Mouse (Mus musculus): Measurements from ENCODE around the gene Stx6.

Gene Stx6

DNA sequence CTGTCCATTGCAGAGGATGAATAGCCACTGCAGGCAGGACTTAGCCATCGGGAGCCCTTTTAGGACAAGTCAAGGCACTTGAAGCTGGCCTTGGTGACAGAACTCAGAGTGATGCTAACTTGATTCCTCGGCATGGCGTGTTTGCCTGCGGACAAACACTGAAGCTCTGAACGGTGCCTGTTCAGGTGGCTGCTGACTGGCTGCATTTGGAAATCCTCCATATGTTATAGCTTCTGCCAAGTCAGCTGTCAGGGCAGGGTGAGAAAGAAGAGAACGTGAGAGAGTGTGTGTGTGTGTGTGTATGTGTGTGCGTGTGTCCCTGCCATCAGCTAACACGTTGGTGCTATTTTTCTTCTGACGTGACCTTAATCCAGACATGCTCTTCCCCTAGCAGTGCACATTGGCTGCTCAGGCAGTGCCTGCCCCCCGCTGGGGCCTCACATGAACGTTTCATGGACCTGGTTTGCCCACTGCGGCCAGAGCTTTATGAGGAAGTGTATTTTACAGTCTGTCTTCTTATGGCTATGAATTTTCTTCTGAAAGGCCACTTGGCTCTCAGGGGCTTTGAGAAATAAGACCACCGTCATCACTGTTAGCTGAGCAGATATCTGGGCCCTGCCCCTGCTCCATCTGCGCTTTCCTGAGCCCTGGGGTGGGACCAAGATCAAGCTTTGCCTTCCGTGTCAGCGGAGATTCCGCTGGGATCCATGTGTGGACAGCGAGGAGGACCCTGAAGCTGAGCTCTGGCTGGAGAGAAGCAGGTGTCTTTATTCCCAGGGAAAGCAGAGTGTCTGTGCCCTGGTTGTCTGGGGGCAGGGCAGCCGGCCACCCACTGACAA is 47.5 kb downstream of the Stx6 start:
- in situ Hi-C loops (cut with MboI, MseI): no loop called here

DNA sequence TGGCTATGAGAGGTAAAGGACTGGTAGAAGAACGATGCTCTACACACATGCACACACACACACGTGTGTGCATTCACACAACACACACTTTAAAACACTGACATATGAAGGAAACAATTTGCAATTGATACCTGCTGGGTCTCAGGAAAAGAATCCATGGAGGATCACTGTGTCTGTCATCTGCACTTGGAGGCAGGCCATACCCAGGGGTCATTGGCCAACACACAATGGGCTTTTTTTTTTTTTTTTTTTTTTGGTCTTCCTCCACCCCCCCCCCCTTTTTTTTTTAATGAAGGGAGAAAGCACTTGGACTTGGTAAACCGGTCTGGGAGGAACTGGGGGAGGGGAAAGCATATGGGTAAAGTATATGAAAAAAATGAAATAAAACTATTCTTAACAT is 49.3 kb downstream of the Stx6 start:
- in situ Hi-C loops (cut with MboI, MseI): no loop called here

DNA sequence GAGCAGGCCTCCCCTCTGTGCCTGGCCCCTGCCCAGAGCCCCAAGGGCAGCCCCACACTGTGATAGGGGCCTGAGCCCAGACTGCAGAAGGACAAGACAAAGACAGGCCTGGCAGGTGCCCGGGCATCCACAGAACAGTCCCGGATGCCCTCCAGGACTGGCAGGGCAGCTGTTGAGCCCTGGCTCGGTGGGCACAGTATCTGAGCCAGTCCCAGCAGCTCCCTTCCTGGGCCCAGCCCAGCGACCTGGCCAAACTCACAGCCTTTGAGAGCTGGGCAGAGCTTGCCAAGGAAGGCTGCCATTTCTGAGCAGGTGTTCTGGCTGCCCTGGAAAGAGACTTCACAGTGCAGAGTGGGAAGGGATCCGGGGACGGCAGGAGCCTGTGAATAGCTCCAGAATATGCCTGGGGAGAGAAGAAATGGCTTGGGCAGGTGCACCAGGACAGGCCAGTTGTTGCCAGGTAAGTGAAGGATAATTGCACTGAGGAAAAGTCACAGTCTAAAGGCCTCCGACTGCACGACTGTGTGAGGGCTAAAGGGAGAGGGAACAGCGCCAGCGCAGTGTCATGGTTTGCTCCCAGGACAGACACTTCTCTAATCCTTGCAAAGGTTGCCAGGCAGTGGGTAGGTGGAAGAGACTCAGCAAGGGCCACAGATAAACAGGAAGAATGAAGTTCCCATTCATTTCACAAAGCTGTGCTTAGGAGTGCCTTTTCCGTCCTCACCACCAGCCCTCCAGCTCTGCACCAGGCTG is 51.7 kb downstream of the Stx6 start:
- in situ Hi-C loops (cut with MboI, MseI): no loop called here

DNA sequence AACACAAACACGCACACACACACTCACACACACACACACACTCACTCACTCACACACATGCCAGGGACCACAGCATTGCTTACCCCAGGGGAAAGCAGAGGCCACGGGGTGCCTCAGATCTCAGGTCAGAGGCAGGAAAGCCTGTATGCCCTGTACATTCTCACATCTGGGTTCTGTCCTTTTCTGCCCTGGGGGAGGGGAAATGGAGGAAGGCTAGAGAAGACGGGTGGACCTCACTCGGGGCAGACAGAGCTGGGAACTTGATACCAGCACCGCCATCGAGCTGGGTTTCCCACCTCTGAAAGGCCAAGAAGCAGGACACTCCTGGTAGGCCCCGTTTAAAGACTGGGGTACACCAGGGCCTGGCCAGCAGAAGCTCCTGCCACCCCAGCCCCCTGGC is 52.5 kb downstream of the Stx6 start:
- in situ Hi-C loops (cut with MboI, MseI): no loop called here

DNA sequence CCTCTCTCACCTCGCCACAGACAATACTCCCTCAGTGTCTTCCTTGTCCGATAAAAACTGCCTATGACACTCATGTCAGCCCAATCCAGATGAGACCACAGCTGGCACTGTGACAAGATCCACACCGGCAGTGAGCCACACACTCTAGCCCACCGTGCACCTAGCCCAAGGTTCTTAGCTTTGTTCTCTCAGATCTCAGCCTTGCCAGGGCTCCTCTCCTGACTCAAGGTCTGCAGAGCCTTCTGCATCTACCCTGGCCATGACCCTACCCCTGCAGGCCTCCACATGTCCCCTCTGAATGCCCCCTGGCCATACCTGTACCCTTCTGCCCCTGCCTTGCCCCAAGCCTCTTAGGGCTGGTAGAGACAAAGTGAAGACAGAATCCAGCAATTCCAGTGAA is 53.6 kb downstream of the Stx6 start:
- in situ Hi-C loops (cut with MboI, MseI): no loop called here

DNA sequence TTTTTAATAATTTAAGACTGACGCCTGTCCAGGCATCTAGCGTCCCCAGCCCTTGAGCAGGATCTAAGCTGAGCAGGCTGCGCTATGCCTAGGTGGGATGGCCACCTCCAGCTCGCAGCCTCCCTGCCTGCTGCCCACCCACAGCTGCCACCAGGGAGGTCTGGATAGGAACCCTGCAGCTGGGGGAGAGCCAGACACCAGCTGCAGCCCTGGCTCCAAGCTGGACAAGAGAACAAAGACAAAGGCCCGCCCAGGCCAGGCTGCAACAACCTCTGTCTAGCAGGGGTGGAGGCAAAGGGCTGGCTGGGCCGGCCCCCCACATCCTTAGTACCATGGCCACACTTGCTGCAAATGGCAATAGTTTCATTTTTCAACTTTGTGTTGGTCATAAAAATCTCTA is 54.0 kb downstream of the Stx6 start:
- in situ Hi-C loops (cut with MboI, MseI): no loop called here

DNA sequence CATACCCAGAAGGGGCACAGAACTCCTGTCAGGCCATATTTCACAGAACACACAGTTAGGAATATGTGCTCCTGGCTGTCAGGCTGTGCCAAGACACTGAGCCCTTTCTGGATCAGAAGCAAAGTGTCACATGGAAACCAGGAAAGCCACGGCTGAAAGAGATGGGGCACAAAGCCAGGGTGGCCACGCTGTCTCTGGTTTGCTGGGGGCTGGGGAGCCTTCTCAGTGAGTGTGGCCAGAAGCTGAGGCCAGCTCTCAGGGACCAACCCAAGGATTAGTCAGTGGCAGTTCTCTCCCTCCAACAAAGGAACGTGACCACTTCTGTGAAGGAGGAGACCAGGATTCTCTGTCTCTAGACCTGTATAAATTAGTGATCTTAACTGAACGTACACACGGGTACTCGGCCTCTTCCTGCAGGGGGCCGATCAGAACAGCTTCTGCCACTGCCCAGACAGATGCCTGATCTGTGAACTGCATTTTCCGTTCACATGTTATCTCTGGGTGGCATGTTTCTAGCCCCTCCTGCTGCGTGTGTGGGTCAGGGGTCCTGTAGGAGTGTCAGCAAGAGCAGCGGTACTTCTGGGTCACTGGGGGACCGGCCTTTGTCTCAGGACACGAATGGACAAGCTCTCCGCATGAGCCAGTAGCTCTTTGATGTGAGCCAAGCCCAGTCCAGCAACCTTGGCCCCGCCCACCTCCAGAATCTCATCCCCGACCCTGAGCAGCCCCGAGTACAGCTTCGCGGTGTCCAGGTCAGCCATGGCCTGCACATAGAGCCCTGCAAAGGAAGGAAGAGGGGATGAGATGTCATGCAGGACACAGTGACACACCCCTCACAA is 54.6 kb downstream of the Stx6 start:
- in situ Hi-C loops (cut with MboI, MseI): no loop called here

DNA sequence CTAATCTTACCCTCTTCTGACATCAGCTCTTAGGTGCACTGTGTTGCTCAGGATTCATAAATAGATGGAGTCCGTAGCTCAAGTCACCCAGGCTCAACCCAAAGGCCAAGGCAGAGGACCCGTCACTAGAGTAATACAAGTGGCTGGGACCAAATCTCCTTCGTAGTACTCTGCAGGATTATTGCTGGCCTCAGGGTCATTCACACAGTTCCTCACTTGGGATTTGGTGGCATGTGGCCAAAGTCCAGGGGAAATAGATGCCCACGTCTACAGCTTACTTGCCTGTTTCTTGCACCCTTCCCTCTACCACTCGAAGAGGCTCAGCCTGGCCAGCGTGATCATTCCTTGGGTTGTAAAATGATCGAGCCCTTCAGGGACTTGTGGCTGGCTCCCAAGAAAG is 55.4 kb downstream of the Stx6 start:
- in situ Hi-C loops (cut with MboI, MseI): no loop called here

DNA sequence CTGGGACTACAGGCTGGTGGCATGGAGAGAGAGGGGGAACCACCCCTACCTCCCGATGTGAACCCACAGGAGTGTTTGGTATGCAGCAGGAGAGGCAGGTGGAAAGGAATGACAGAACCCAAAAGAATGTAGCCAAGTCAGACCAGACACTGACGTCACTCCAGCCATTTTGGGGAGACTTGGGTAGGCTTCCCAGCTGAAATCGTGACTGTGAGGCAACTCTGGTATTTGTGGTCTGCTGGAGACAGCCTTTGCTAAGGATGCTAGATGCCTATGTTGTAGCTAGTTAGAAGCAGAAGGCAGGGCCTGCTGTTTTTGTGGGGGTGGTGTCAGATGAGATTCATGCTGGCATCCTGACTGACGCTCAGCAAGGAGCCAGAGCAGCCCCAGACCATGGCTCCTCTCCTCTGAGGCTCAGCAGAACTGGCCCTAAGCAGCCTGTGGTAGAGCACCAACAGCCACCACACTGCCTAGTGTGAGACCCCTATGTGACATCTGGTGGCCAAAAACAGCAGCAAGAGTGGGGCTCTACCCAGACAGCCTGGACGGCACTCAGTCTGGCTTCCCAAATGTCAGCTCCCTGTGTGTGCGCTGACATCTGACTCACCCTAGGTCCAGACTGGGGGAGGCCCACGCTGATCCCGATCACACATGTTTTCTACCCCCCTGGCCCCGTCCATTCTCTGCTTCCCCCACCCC is 56.7 kb downstream of the Stx6 start:
- in situ Hi-C loops (cut with MboI, MseI): loop anchor here (5.0 kb wide), 1 partner anchor 188 kb away; no protein-coding TSS in a partner anchor

DNA sequence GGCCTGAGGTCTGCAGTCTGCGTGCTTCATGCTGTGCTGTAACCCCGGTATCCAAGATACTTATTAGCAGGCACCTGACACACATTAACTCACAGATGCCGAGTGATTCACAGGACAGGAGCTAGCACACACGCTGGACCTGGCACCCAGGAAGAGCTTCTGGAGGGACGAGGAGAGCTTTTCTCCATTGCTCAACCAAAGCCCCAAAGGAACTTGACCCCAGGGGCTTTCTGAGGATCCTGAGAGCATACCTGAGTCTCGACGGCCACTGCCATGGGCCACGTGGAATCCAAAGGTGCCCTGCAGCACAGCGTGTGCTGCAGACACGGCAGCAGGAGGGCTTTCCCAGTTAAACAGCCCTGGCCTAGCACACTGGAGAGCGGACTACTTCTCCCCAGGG is 57.8 kb downstream of the Stx6 start:
- in situ Hi-C loops (cut with MboI, MseI): loop anchor here (5.0 kb wide), 1 partner anchor 189 kb away; no protein-coding TSS in a partner anchor

DNA sequence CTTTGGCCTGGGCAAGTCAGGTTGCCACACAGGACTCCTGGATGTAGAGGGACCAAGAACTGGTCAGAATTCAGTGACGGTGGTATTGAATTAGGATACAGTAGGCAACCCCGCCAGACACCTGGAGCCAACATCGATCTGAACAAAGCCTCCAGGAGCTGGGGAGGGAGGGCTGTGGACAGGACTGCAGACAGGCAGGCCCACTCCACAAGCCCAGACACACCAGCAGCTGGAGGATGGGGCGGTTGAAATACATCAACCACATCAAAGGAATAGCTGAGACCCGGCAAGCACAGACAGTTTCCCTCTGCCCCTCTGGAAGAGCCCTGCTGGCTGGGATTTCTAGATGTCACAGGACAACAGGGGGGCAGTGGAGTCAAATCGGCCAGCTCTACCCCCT is 58.3 kb downstream of the Stx6 start:
- in situ Hi-C loops (cut with MboI, MseI): loop anchor here (5.0 kb wide), 1 partner anchor 190 kb away; no protein-coding TSS in a partner anchor

DNA sequence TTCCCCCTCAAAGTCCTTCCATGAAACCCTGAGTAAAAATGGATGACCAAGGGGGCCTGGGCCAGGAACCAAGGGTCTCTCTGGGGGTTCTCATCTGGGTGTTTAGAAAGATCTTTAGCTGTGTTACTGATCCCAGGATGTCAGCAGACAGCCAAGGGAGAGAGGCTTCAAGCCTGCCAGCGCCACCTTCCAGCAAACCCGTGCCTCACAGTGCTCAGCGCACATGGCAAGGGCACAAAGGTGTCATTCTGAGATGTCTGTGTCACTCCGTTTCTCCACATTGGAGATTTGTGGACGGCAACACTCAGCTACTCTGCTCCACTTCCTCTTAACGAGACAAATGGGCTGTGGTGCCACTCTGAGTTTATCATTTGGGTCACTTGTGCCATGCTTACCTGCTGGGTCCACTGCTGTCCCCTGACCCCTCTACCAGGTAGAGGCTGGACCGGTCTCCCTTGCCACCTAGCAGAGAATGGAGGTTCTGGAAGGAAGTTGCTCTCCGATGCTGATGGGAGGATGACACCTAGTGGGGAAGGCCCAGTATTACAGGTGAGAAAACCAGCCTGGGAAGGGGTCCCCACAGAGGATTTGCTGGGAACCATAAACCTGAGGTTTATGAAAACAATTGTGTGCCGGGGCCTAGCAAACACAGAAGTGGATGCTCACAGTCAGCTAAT is 59.5 kb downstream of the Stx6 start:
- in situ Hi-C loops (cut with MboI, MseI): loop anchor here (5.0 kb wide), 1 partner anchor 191 kb away; no protein-coding TSS in a partner anchor

DNA sequence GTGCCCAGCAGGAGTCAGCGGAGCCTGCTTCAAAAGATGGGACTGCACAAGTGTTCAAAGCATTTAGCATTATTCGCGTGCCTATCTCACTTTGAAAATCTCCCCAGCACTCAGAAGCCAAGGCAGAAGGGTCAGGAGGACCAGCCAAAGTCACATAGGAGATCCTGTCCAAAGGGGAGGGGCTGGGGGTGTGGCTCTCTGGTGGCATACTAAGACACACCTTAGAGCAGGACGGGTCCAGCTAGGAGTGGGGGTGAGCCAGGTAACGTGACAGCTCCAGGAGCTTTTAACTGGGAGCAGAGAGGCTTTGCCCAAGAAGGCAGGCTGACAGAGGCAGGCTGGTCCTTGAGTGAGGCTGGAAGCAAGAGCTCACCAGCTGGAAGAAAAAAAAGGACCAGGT is 60.4 kb downstream of the Stx6 start:
- in situ Hi-C loops (cut with MboI, MseI): loop anchor here (5.0 kb wide), 1 partner anchor 192 kb away; no protein-coding TSS in a partner anchor

DNA sequence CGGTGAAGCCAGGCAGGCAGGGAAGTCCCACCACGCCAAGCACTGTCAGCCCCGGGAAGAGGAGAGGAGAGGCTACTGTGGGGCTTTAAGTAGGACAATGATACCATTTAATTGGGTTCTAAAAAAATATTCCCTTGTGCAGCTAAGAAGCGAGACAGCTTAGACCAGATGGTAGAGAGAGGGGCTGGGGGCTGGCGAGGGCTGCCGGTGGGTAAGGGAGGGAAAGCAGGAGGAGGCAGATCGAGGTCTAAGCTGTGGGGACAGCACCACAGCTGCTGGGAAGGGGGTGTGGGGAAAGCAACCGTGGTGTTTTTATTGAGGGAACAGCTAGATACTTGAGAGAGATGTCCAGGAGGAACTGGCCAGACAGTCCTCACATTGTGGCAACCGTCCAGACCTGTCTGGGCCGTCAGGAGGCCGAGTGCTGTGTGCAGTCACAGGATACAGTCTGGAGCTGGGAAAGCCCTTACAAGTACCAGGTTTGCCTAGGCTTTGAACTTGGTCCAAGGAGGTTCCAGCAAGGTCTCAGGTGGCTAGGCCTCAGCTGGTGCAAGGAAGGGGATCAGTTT is 63.7 kb downstream of the Stx6 start:
- in situ Hi-C loops (cut with MboI, MseI): no loop called here

DNA sequence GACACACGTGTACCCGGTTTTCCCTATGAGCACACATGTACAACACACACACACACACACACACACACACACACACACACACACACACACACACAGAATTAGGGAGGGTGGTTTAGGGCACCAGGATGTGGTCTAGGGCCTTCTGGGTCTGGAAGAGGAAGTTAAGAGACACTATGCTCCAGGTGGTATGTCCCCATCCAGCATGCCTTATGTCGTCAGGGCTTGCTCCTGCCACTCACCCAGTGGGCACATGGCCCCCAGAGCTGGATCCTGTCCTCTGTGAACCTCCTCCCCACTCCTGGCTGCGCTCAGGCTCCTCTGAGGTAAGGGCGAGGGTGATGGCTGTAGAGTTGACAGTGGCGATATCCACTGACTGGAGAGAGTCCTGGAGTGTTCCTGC is 64.5 kb downstream of the Stx6 start:
- in situ Hi-C loops (cut with MboI, MseI): no loop called here

DNA sequence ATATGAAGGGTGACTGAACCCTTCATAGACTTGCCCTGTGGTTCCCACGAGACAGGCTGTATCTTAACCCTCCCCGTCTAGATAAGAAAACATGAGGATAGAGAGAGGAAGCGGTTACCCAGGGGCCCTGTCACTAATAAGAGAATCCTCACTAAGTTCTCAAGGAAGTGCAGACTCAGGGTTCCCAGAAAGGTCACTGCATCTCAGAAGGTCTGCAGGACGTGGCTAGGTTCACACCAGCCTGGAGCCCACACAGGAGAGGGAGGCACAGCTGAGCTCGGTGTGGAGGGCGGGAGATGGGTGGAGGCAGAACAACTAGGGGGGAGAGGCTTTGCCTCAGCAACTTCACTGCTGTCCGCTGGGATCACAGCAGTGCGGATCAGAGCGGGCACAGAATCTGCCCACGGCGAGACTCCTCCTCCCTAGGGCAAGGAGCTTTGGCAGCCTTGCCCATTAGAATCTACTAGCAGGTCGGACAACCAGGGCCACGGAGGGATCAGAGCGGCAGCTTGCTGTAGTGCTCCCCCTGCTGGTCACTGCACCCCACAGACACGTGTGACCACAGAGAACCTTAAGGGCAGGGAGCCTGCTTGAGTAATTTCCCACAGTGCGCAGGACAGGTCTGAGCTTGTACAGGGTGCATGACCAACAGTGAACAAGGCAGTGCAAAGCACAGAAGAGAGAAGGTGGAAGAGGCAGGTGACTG is 65.5 kb downstream of the Stx6 start:
- in situ Hi-C loops (cut with MboI, MseI): no loop called here

DNA sequence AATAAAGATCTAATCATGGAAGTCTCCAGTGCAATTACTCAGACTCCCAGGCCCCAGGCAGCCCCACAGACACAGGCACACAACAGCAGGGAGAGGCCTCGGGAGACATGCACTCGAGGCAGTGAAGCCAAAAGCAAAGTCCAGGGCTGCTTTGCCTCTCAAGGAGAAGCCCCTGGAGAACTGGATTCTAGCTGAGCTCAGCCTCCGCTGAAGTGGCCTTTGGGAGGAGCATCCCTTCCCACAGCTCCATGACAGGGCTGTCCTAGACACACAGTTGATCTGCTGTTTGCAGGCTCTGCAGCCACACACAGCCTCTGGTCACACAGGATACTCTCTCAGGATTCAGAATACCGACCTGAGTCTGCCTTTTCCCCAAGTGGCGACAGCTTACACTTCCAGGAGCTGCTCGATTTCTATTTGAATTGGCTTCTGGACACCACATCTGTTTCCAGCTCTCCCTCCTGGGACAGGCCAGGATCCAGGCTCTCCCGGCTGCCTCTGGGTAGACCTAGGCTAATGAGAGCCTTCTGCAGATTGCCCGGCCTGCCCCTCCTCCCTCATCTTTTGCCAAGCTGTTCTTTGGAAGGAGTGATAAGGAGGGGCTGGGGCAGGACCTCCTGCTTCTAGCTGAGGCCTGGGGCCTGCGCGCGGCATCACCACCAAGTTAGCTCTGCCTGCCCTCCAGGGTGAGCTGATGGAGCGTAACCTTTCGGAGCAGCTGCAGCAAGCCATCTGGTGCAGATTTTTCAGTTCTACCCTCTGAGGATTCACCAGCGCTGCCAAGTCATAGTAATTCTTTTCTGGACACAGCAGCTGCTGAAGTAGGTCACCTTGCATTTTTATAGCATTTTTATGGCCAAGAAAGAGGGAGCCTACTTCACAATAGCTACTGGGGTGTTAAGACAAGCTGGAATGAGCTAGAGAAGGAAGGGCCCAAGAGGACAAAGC is 71.2 kb downstream of the Stx6 start:
- in situ Hi-C loops (cut with MboI, MseI): loop anchor here (5.0 kb wide), 1 partner anchor 442 kb away; no protein-coding TSS in a partner anchor

DNA sequence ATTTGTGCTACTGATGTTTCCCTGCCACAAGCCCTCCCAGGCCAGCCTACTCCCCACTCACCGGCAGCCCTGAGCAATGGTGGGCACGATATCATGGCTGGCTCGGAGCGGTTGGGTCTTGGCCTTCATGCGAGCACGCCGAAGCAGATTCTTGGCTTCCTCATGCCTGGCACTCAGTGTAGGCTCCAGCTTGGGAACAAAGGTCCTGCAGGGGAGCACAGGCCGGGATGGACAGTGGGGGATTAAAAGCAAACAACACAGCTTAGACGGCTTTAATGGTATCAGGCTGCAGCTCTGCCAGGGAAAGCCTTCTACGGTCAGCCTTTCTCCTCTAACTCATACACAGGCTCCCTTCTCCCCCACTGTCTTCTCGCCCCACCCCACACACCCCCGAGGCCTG is 73.9 kb downstream of the Stx6 start:
- in situ Hi-C loops (cut with MboI, MseI): no loop called here

Measured in T-helper 2 cell (primary cell).